Comparison of ENCODE assay signal across 23 mouse cellular contexts in genomic region chr14:60275301-60276276, GRCm38 (mm10). TPM values are rescaled to one million over a fixed set of nuclear protein-coding genes. Genes with fewer than 3 reads are reported as not detected.
DNase-seq lines count a peak whose midpoint lies in the region; ATAC-seq and TF ChIP-seq lines count a peak whose summit lies in the region.
"Had no signal": no experiment of that assay in that cellular context is flagged by ENCODE, and none has a peak within 500 bp of the region (broad histone marks: within the 10 kb centered on the region; RNA-seq: fewer than 3 reads in every experiment).

No protein-coding gene starts in this region.

- ATAC-seq in activated CD4-positive, CD25-positive, alpha-beta regulatory T cell, adult 4 months, result no peak
- ATAC-seq in cerebellum, adult (ENCODE audit: insufficient number of reproducible peaks, low FRiP score, low TSS enrichment), result no peak
- ATAC-seq: hindbrain, postnatal 0 days; liver, embryonic 12.5 days; Patski had no signal

- no peak for TF ChIP-seq CTCF in liver, adult 2 months (IDR thresholded peaks at IDR 0.05; ENCODE audit: low read depth, low read length)

- H3K4me3 ChIP-seq in liver, adult 2 months (ENCODE audit: insufficient read depth, low read depth, low read length), result no peak overlapping the region
- H3K4me3 ChIP-seq: embryonic facial prominence, embryonic 15.5 days; liver, embryonic 12.5 days; lung, embryonic 15.5 days had no signal

- H3K9ac ChIP-seq in liver, adult 2 months (ENCODE audit: low read depth, low read length), result no peak overlapping the region
- H3K9ac ChIP-seq: embryonic facial prominence, embryonic 15.5 days; liver, embryonic 12.5 days; lung, embryonic 15.5 days had no signal

- peak; percentile 34 for DNase-seq in liver, adult 2 months (ENCODE audit: extremely low read depth, low read depth, low spot score)
- no peak for DNase-seq in liver
- DNase-seq in kidney, adult 9 months, result peak; percentile 34
- peak; percentile 34 to 48 for DNase-seq in kidney, postnatal 36 days
- no peak for DNase-seq in cerebellum, adult 18-20 months
- DNase-seq: adrenal gland, postnatal 25 days; cerebellum, adult 9-10 months; gastrocnemius, postnatal 14 days; heart, postnatal 14 days; midbrain, embryonic 14.5 days; thymus, adult 2 months had no signal

- peaks cover 13% of the 10 kb centered on the region for H3K36me3 ChIP-seq in liver, adult 2 months (ENCODE audit: control insufficient read depth, insufficient read depth, low read length)
- H3K36me3 ChIP-seq: embryonic facial prominence, embryonic 15.5 days; lung, embryonic 15.5 days had no signal

- no peaks in the 10 kb centered on the region for H3K27me3 ChIP-seq in liver, adult 2 months (ENCODE audit: control insufficient read depth, insufficient read depth, low read length)
- H3K27me3 ChIP-seq: embryonic facial prominence, embryonic 15.5 days; liver, embryonic 12.5 days; lung, embryonic 15.5 days; Patski had no signal

- 75% methylated on average over 7 of the region's 7 CpGs for WGBS in liver, adult 2 months

- H3K27ac ChIP-seq in liver, adult 2 months (replicated peaks; ENCODE audit: insufficient read depth, low read depth, low read length), result no peak overlapping the region
- H3K27ac ChIP-seq: embryonic facial prominence, embryonic 15.5 days; hindbrain, postnatal 0 days; liver, embryonic 12.5 days; lung, embryonic 15.5 days had no signal

- peaks cover 3% of the 10 kb centered on the region for H3K4me1 ChIP-seq in liver, adult 2 months (ENCODE audit: control insufficient read depth, insufficient read depth, low read length)

- peaks cover 5% of the 10 kb centered on the region; the same call in 1 of the 2 replicates for H3K79me2 ChIP-seq in liver, adult 2 months (ENCODE audit: control insufficient read depth, insufficient read depth, low read length)

- no peak for TF ChIP-seq POLR2A in liver, adult 2 months (IDR thresholded peaks at IDR 0.05; ENCODE audit: extremely low read depth, insufficient read depth, low read length)

RNA-seq across cellular contexts. Expression of gene Mtmr6, which starts 10.6 kb away (rescaled TPM):
- total RNA-seq in liver, adult 2 months (2014; rRNA removed), result 19.1 and 22.7 TPM in 2 replicates
- polyA plus RNA-seq in liver, adult 2 months (2012; rRNA removed), result 5.9 and 6.4 TPM in 2 replicates
- 10 to 100 TPM; 49.0 to 50.5 TPM for polyA plus RNA-seq in activated CD4-positive, CD25-positive, alpha-beta regulatory T cell, adult 4 months (2017; shearing (Covaris generic))

RNA-seq across cellular contexts. Expression of gene Gm49336, which starts 24.3 kb away (rescaled TPM):
- 14.8 and 15.2 TPM in 2 replicates for total RNA-seq in liver, adult 2 months (2014; rRNA removed)
- 5.4 and 6.4 TPM in 2 replicates for polyA plus RNA-seq in liver, adult 2 months (2012; rRNA removed)
- 10 to 100 TPM; 14.6 to 20.1 TPM for polyA plus RNA-seq in activated CD4-positive, CD25-positive, alpha-beta regulatory T cell, adult 4 months (2017; shearing (Covaris generic))

RNA-seq across cellular contexts. Expression of gene Nupl1, which starts 24.4 kb away (rescaled TPM):
- not detected in 2 replicates for total RNA-seq in liver, adult 2 months (2014; rRNA removed)
- not detected in 2 replicates for polyA plus RNA-seq in liver, adult 2 months (2012; rRNA removed)
- polyA plus RNA-seq in activated CD4-positive, CD25-positive, alpha-beta regulatory T cell, adult 4 months (2017; shearing (Covaris generic)), result under 1 TPM; 0.09 to 0.20 TPM
- total RNA-seq: adrenal gland, postnatal 25 days; megakaryocyte progenitor cell, adult 5-6 weeks; neutrophil, adult 5-6 weeks had no signal
- polyA plus RNA-seq: embryonic facial prominence, embryonic 15.5 days; forebrain, embryonic 11.5 days; heart, embryonic 11.5 days; liver, embryonic 12.5 days; midbrain, embryonic 14.5 days; Patski; thymus, adult 2 months; urinary bladder, adult 2 months had no signal

Comparison
In these comparisons a context has a peak if more than half of its experiments do, and no peak if none do; other contexts are left out.
1. DNase-seq: peak in liver, adult 2 months (single experiment), kidney, adult 9 months (single experiment) and kidney, postnatal 36 days (2 of 2); none in liver (single experiment) and cerebellum, adult 18-20 months (0 of 2).